Mouse (Mus musculus) right cerebral cortex, postnatal 25 days (tissue): ENCODE measurements at regions not wholly inside any gene's neighbourhood (a gene's known extent, or its start where the extent isn't known, plus 50 kb on each side); places are given as distances from the start of the nearest gene placed in this dataset.

Experiments
- DNase-seq: peaks from one replicate; pipeline ENCODE4 v3.0.0; 2022

DNA sequence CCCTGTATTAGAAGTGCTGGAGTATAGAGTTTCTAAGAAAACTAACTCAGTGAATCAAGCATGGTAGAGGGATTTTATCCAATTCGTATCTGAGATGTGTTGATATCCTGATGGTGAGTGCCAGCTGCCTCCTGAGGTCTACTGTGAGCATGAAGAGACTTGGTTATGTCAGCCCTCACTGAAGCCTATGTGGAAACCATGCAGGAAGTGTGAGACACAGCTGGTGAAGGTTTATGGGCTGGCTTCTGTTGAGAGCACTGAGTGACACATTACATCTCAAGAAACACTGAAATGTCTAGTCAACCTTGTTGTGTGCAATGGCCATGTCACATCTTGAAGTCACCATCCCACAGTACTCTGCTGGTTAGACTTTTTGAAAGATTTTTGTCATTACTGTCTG is 104.6 kb downstream of the Psmg1 start:
- no peak for DNase-seq

DNA sequence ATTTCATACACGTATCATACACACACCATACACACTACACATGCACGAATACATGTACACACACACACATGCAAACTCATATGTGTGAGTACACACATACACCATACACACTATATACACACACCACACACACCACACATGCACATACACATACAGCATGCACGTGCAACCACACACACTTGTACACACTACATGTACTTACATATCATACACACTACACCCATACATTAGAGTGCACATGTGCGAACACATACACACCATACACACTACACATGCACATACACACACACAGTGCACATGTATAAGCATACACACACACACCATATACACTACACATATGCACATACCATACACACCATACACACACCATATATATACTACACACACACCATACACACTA is 117.5 kb downstream of the Psmg1 start:
- DNase-seq: no peak

DNA sequence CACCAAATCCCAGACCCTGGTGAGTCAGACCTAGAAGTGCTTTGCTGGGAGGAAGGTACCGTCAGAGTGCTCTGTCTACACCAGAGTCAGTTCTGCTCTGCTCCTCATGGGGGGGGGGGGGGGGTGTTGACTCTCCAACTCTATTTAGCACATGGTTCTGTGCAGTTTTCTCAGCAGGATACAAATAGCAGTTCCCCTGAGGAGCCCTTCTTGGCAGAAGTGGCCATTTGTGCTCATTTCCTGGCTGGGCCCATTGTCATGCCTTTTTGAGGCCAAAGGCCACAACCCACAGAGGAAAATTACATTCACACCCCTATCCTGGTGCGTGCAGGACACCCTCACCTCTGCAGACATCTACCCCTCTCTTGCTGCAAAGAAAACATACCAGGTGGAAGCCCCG is 118.3 kb downstream of the Psmg1 start:
- DNase-seq: no peak

DNA sequence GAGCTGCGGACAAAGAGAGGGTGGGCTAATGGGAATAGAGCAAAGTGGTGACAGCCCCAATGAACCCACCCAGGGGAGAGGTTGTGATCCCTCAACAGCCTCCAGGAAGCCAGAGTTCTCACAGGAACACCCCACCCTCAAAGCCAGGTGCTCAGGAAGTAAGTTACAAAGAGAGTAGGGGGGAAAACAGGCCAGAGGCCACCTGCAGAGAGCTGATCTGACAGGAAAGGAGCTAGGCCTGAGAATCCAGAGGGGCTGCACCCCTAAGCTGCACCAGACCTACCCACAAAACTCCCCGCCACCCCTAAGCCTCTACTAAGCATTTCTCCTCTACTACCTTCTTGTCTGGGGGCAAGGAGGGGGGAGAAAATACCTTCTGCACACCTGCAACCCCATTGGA is 120.5 kb downstream of the Psmg1 start:
- DNase-seq: no peak

DNA sequence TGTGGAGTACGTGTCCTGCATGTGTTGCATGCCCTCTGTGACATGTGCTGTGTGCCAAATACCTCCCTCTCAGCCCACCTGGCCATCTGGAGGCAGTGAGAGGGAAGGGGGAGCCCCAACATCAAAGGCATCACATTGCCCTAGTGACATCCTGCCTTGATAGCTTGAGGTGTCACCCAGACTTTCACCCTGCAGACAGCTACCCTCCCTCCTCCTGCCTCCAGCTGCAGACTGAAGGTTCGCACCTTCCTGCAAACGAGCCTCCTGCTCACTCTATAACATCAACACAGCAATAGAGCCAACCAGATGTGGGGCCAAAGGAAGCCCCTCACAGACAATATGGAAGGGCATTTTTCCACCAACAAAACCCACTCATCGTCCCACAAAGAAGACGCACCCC is 121.3 kb downstream of the Psmg1 start:
- DNase-seq: no peak

DNA sequence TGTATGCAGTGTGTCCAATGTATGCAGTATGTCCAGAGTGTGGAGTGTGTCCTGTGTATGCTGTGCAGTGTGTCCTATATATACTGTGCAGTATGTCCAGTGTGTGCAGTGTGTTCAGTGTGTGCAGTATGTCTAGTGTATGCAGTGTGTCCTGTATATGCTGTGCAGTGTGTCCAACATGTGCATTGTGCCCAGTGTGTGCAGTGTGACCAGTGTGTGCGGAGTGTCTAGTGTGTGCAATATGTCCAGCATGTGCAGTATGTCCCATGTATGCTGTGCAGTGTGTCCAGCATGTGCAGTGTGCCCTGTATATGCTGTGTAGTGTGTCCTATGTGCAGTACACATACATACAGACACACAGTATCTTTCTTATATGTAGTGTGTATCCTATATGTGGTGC is 121.9 kb downstream of the Psmg1 start:
- DNase-seq: no peak

DNA sequence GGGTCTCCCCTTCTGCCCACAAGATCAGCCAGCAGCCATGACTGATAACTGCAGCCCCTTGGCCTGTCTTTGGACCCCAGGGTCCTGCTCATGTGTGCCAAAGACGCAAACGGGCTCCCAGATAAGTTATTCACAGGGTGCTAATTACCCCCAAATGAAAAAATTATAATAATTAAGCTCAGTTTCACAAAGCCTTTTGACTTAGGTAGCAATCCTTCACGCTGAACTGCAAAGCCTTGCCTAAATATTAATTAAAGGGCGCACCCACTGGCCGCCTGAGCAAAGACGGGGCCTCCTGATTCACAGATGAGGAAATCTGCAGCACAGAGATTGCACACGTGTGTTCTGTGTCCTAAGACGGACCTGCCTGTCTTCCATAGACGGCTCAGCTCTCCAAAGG is 123.2 kb downstream of the Psmg1 start:
- DNase-seq: no peak

DNA sequence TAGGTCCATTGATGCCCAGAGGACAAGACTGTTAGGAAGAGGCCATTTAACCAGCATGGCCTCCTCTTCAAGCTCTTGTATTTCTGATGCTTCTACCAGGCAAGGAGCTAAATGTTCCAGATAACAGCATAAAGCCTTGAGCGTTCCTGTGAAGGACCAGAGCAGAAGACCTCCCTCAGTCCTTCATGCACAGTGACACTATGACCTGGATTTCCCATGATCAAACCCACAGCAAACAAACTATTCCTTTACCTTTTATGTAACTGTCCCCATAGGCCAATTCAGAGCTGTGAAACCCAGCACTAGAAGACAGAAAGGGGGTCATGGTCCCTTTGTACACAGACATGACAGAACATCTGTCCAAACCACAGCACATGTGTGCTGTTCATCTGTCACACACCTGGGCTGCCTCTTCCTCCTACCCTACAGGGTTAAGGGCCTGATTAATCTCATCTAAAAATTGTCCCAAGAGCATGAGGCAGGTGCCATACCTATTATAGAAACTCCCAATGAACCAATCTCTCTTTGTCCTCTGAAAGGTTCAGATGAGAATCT is 123.8 kb downstream of the Psmg1 start:
- DNase-seq: no peak

DNA sequence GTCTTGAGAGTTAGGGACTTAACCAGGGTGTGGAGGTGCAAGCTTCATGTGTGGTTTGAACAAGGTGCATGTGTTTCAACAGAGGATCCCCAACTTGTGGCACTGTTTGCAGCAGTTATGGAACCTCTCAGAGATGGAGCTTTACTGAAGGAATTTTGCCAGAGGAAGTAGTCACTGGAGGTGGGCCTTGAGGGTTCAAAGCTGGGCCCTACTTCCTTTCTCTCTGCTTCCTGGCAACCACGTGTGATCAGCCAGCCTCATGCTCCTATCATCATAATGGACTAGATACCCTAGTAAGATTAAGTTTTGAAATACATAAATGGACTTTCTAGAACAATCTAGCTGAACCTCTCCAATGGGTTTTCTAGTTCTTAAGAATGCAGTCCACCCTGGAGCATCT is 125.2 kb downstream of the Psmg1 start:
- no peak for DNase-seq

DNA sequence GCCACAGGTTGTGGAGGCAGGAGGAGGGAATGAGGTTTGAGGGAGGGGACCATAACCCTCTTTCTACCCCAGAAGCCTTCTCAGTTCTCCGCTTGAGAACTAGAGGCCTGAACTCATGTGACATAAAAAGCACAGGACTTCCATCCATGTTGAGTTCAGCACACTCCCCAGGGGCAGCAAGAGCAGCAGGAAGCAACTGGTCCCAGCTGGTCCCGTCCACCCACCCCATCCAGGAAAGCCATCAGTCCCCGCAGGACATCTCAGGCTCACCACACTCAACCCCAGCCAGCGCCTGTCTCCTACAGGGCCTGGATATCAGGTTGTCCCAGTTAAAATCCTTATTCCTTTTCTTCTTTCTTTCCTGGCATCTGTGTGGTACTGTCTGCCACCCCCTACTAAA is 126.1 kb downstream of the Psmg1 start:
- DNase-seq: no peak

DNA sequence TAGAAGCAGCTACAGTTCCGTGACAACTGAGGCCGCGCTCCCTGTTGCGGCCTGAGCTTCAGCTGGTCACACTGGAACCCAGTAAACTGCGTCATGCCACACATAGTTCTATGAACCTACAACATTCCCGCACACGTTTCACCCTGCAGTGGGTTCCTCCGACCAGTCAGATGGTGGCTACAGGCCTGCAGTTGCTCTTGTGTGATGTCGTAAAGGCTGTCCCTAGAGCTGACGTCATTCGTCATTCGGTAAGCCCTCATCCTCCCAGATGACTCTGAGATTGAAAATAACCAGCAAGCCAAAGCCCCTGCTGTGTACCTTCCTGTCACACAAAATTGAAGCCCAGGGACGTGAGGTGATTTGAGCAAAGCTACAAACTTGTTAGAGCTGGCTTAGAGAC is 126.7 kb downstream of the Psmg1 start:
- DNase-seq: no peak

DNA sequence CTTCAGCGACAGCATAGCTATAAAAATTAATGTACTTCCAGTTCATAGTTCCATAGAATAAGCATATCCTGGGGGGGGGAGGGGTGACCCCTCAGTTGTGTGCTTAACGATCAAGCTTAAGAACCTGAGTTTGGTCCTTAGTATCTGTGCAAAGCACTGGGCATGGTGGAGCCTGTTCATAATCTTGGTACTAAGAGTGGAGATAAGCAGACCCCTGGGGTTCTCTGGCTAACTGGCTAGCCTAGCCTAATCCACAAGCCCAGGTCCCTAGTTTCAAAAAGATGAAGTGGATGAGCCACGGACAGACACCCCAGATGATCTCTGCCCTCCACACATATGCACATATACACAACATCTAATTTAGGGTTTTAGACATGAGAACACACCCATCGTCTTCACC is 127.2 kb downstream of the Psmg1 start:
- no peak for DNase-seq

DNA sequence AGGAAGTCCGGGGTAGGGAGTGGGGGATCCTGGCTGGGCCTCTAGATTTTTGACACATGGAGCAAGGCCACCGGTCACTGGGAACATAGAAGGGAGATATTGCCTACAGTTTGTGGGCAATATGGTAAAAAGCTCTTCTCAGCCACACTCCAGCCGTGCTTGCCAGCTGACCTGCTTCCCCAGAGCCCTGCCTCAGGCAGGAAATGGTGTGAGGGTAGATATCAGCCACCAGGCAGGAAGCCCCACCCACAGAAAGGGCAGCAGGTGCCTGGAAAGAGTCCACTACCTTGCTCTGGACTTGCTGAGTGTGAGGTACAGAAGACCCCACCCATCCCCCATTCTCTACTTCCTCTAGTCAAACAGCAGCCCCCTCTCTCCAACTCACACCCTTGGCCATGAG is 128.1 kb downstream of the Psmg1 start:
- no peak for DNase-seq

DNA sequence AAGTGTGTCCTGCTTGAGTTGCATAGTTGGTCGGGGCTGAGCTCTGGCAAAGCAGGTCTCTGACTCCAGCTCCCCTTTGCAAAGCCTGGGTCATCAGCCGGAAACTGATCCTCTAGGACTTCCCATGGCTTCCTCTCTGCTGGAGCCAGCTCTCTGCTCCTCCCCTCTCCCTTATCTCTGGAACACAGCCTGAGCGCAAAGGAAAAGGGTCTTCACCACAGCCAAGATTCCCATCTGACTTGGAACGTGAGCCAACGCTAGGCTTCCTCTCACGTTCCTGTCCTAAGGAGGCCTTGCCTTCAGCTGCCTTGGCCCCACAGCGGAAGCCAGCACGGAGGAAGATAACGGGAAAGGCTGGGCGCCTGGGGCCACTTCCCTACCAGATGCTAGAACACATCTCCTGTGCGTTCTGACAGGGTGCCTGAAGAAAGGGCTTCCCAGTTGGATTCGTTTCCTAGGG is 129.5 kb downstream of the Psmg1 start:
- DNase-seq: no peak

DNA sequence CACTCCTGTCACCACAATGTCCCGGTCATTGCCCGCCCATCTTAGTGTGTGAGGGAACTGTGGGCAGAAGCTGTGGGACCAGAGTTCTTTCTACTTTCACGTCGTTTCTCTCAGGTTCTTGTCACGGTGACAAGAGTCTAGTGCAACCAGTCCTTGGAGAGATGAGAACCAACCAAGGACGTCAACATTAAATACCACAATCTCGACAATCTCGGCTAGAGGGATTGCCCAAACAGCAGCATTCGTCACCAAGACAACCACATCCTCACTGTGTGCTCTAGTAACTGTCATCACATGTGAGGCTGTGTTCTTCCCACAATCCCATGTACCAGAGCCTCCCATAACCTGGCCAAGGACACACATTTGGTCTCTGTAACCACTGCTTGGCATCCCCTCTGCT is 129.9 kb downstream of the Psmg1 start:
- no peak for DNase-seq

DNA sequence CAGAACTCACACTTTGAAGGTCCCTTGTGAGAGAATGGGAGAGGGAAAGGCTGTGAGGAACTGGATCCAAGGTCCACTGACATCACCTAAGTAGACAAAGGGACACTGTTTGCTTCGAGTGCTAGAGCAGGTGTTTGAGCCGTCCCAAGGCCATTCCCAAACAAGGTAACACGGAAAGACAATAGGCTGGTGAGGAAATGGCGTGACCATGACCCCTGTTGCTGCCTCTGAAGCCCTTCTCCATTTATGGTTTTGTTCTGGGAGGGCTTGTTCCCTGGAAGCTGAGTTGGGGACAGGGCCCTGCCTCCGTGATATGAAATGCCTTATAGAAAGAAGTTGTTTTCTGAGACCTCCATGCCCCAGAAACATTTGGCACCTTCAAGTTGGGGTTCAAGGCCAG is 130.6 kb downstream of the Psmg1 start:
- no peak for DNase-seq

DNA sequence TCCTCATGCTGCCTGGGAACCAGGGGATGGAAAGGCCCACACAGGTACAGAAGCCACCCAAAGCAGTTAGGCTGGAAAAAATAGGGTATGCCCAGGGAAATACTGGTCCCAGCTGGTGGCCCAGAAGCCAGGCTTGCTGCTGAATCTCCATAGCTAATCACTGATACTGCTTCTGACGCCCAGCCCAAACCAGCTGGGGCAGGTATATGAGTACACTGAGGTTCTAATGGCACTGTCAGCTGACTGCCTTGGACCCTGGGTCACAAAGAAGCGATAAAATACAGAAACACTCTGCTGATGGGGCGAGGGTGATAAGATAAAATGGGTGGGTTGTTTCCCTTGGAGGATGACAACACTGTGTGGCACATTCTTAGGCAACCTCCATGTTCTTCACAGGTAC is 133.4 kb downstream of the Psmg1 start:
- DNase-seq: no peak

DNA sequence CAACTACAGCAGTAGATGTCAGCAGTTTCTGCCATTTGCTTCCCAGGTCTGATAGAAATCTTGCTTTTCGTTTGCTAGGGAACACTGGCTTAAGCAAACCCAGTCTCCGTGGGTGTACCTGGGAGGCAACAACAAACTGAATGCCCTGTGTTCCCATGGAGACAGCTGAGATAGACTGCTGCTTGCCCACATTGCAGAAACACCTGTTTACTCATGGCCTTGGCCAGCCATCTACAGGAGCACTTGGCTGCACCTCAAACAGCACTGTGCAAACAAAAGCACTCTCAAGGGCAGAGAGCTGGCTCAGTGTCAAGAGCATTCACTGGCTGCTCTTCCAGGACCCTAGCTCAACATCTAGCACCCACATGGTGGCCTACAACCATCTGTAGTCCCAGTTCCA is 135.5 kb downstream of the Psmg1 start:
- DNase-seq: no peak

DNA sequence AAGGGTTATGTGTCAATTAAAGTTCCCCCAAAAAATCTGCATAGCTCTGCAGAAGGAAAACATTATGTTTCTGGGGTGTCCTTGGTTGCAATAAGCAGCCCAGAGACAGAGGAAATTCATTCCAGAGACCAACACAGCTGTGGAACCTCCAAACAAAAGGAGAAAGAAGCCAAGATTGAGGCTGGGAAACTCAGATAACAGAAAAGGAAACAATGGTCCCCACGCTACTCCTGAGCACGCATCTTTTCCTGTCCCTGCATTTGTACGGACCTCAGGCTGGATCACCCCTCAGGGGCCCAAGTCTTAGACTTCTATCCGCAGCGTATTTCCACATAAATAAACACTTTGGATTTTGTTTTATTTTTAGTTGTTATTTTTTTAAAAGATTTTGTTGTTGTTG is 138.9 kb downstream of the Psmg1 start:
- no peak for DNase-seq

DNA sequence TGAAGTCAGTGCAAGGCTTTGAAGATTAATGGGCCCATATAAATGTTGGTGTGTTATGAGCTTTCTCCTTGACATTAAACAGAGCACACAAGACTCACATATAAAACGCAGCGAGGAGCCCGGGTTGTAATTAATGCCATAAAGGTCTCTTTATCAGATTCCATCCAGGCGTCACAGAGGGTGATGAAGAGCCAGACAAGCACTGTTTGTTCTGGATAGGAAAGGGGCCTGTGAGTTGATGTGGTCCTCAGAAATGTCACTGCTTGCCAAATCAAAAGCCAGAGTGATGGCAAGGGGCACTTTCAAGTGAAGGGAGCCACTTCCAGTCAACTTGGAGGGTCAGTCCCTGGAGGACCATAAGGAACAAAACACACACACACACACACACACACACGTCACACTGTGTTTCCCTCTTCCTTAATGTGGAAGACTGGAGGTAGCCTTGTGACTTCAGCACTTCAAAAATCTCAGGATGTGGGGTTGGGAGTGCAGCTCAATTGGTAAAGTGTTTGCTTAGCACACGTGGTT is 142.1 kb downstream of the Psmg1 start:
- no peak for DNase-seq

DNA sequence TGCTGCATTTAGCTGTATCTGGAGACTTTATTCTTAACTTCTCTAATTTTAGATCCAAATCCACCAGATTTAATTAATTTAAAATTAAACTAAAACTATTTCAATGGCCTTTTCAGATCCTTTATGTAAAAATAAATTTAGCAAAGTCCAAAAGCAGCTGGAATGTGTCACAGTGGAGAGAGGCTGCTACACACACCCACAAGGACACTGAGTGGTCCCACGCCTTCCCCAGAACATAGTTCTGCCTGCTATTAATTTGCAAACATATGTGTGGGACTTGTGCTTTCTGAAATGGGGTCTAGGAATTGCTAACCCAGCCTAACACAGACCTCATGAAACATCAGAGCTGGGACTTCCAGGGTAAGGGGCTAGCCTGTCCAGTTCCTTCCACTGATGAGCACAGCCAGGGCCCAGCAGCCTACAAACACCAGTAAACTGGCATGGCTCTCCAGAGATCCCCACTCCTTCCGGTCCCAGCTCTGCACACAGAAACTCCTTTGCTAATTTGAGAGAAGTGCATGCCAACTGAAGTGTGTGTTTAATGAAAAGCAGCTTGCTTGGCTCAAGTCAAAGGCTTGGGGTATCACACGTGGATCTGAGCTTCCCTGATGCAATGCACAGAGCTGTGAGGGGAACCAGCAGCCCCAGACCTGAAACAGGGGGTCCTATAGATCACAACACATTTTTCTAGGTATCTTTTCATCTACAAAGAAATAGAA is 142.8 kb downstream of the Psmg1 start:
- no peak for DNase-seq

DNA sequence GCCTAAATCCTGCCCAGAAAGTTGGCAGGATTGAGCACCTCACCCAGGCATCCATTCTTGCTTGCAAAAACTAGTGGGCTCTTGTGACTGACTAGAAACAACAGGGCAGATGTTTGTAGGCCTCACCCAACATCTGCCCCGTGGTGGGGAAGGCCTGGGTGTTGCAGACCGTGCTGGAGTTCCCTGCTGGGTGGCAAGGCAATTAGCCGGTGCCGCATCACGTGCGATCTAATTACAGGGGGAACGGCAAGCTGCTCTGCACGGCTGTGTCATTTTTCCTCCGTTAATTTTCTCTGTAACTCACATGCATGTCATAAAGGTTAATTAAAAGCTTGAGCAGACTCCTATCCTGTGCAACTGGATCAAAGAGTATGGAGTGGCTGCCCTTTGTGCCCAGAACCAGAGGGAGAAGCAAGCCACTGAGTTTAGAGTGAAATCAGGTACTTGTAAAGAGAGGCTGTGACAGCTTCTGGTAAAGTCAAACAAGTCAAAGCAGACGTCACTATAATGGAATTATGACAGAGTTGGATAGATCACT is 143.5 kb downstream of the Ets2 start:
- DNase-seq: no peak

DNA sequence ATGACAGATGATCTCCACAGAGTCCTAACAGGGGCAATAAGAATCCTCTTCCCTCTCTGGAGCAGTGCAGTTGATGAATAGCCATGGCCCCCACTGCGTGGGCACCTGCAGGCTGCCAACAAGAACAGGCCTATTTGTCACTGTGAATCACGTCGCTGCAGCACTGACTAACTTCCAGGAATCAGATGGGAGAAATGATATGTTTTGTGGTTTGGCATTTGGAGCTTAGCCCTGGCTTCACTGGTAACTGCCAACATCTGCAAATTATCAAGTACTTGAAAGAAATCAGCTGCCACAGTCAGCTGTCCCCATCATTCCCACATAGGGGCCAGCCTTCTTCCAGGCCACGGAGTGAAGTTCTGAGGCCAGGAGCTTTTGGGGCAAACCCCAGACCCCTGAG is 142.8 kb downstream of the Ets2 start:
- no peak for DNase-seq

DNA sequence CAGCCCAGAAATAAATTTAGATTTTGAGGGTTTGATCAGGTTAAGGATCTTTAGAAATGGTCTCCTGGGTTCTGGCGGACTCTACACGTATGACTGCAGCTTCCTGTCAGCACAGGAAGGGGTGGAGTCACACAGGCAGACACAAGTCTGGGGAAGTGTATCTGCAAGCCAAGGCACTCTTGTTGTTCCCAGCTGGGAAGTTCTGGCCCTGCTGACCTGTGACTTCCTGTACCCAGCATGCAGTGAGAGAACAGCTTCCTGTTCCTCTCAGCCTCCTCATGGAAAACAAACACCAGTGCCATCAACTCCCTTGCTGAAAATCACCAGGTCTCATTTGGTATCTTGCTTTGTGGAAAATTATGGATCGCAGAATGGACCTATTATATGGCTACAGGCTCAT is 140.9 kb downstream of the Ets2 start:
- no peak for DNase-seq
